Mouse (Mus musculus) hindbrain, embryonic 14.5 days (tissue): ENCODE measurements around the gene Atg13. TPM values are rescaled to one million over a fixed set of nuclear protein-coding genes. Genes with fewer than 3 reads are reported as not detected.

Experiments used
- ATAC-seq: fragments of 200-750 bp; cut with Nextera tagmentation; 2 replicates; pipeline ENCODE4 v1.8.0; 2017; ENCODE audit warnings: moderate number of reproducible peaks, mild to moderate bottlenecking, moderate TSS enrichment, moderate library complexity; ENCODE audit not compliant: low FRiP score
- DNase-seq: peaks from one replicate; pipeline ENCODE4 v3.0.0-alpha.2; 2015; ENCODE audit warnings: low spot score
- H3K27ac ChIP-seq: fragments of 300-500 bp; sonication (generic); 2 replicates; pipeline ENCODE4 v1.5.1; 2014; ENCODE audit warnings: mild to moderate bottlenecking, moderate library complexity
- H3K27me3 ChIP-seq: fragments of 300-500 bp; sonication (generic); 2 replicates; pipeline ENCODE4 v1.6.1; 2014; ENCODE audit warnings: mild to moderate bottlenecking, low read length, mixed read lengths; ENCODE audit not compliant: control insufficient read depth, insufficient read depth
- H3K36me3 ChIP-seq: fragments of 300-500 bp; sonication (generic); replicated peaks from 2 replicates; pipeline ENCODE4 v1.6.1; 2014; ENCODE audit not compliant: control insufficient read depth, insufficient read depth
- H3K4me1 ChIP-seq: fragments of 300-500 bp; sonication (generic); replicated peaks from 2 replicates; pipeline ENCODE4 v1.6.1; 2014; ENCODE audit warnings: antibody characterized with exemption, low read length, mixed read lengths; ENCODE audit not compliant: control insufficient read depth, insufficient read depth
- H3K4me2 ChIP-seq: fragments of 300-500 bp; sonication (generic); replicated peaks from 2 replicates; pipeline ENCODE4 v1.6.1; 2014; ENCODE audit warnings: mild to moderate bottlenecking, moderate library complexity
- H3K4me3 ChIP-seq: fragments of 300-500 bp; sonication (generic); replicated peaks from 2 replicates; pipeline ENCODE4 v1.5.1; 2014; ENCODE audit warnings: mild to moderate bottlenecking, low read length
- H3K9ac ChIP-seq: fragments of 300-500 bp; sonication (generic); 2 replicates; pipeline ENCODE4 v1.6.1; 2014
- H3K9me3 ChIP-seq: fragments of 300-500 bp; sonication (generic); 2 replicates; pipeline ENCODE4 v1.6.1; 2016; ENCODE audit warnings: low read length; ENCODE audit not compliant: control insufficient read depth
- WGBS: fragments of 180-500 bp; shearing (Covaris S2); extraction: QIAGEN DNeasy Blood & Tissue Kit; methylation state at CpG from one replicate; pipeline ENCODE4 v1.1.7; 2014; 5-methylcytosine and 5-hydroxymethylcytosine counted together
- polyA plus RNA-seq: library from polyadenylated mRNA; unstranded; fragments of >200 nt; fragmentation: Nextera tagmentation; extraction: Ambion mirVana; gene quantifications from 2 replicates; pipeline ENCODE4 v1.2.1, GENCODE M21; 2014

Atg13 gene
- polyA plus RNA-seq, 1 experiment from 2014 or later = 36.7 TPM

GRCm38 (mm10) chr2:91642825-91643415, 67.5 kb downstream of the Atg13 start:
- 87% methylated on average over 2 of the region's 2 CpGs for WGBS
- ATAC-seq (no peak), DNase-seq (no peak)
- H3K27me3 ChIP-seq = no peaks in the 10 kb centered on the region
- H3K9ac ChIP-seq = no peak overlapping the region
- H3K27ac ChIP-seq = no peak overlapping the region
- peaks cover 59% of the 10 kb centered on the region for H3K36me3 ChIP-seq
- no peaks in the 10 kb centered on the region for H3K4me1 ChIP-seq
- H3K9me3 ChIP-seq = no peaks in the 10 kb centered on the region
- H3K4me3 ChIP-seq = no peak overlapping the region
- no peak overlapping the region for H3K4me2 ChIP-seq

GRCm38 (mm10) chr2:91638931-91639330, 71.4 kb downstream of the Atg13 start:
- no peaks in the 10 kb centered on the region for H3K4me1 ChIP-seq
- peaks cover 19% of the 10 kb centered on the region for H3K36me3 ChIP-seq
- ATAC-seq (no peak), DNase-seq (no peak)
- no peak overlapping the region for H3K27ac ChIP-seq
- no peak overlapping the region for H3K4me3 ChIP-seq
- no peaks in the 10 kb centered on the region for H3K9me3 ChIP-seq
- no peak overlapping the region for H3K9ac ChIP-seq
- WGBS = 83% methylated on average over 6 of the region's 6 CpGs
- H3K27me3 ChIP-seq = no peaks in the 10 kb centered on the region
- no peak overlapping the region for H3K4me2 ChIP-seq

- DNase-seq (no peak), ATAC-seq (no peak)
- H3K9ac ChIP-seq = no peak overlapping the region
- H3K4me2 ChIP-seq = no peak overlapping the region
- H3K4me1 ChIP-seq = no peaks in the 10 kb centered on the region
- H3K4me3 ChIP-seq = no peak overlapping the region
- H3K36me3 ChIP-seq = 0 out of 2 replicates have a peak, but pooled peaks cover under 1% of the 10 kb centered on the region
- 85% methylated on average over 5 of the region's 5 CpGs for WGBS
- H3K9me3 ChIP-seq = no peaks in the 10 kb centered on the region
- no peak overlapping the region for H3K27ac ChIP-seq
- no peaks in the 10 kb centered on the region for H3K27me3 ChIP-seq
Observed at GRCm38 (mm10) chr2:91636727-91637338, 73.5 kb downstream of the Atg13 start.

- ATAC-seq = no peak
- H3K36me3 ChIP-seq = no peaks in the 10 kb centered on the region
- H3K27ac ChIP-seq = no peak within 1 kb of the TSS
- no peaks in the 10 kb centered on the region for H3K27me3 ChIP-seq
- 94% methylated on average over 8 of the region's 8 CpGs for WGBS
- no peak within 1 kb of the TSS for H3K4me3 ChIP-seq
- no peak for DNase-seq
- H3K9me3 ChIP-seq = no peaks in the 10 kb centered on the region
- no peak within 1 kb of the TSS for H3K4me2 ChIP-seq
- H3K9ac ChIP-seq = no peak within 1 kb of the TSS
- H3K4me1 ChIP-seq = no peaks in the 10 kb centered on the region
Observed at GRCm38 (mm10) chr2:91636229-91636628, 74.1 kb downstream of the Atg13 start, which contains the start of gene F2. TSS of gene F2 (minus strand) at chr2:91636414.

GRCm38 (mm10) chr2:91635486-91635885, 74.9 kb downstream of the Atg13 start:
- ATAC-seq (no peak), DNase-seq (no peak)
- Histone ChIP-seq H3K4me1 (no peaks in the 10 kb centered on the region), H3K9ac (no peak overlapping the region), H3K4me3 (no peak overlapping the region), H3K27me3 (no peaks in the 10 kb centered on the region), H3K27ac (no peak overlapping the region), H3K9me3 (no peaks in the 10 kb centered on the region), H3K4me2 (no peak overlapping the region), H3K36me3 (no peaks in the 10 kb centered on the region)
- 88% methylated on average over 10 of the region's 11 CpGs for WGBS

GRCm38 (mm10) chr2:91634841-91635240, 75.5 kb downstream of the Atg13 start:
- no peak for DNase-seq
- Histone ChIP-seq H3K27me3 (no peaks in the 10 kb centered on the region), H3K4me1 (no peaks in the 10 kb centered on the region), H3K9me3 (no peaks in the 10 kb centered on the region), H3K4me3 (no peak overlapping the region), H3K4me2 (no peak overlapping the region), H3K36me3 (no peaks in the 10 kb centered on the region), H3K9ac (no peak overlapping the region), H3K27ac (no peak overlapping the region)
- WGBS = 82% methylated on average over 9 of the region's 9 CpGs
- no peak for ATAC-seq

GRCm38 (mm10) chr2:91633334-91633977, 76.9 kb downstream of the Atg13 start:
- DNase-seq = no peak
- H3K4me2 ChIP-seq = no peak overlapping the region
- H3K4me1 ChIP-seq = no peaks in the 10 kb centered on the region
- H3K4me3 ChIP-seq = no peak overlapping the region
- H3K27ac ChIP-seq = no peak overlapping the region
- H3K9me3 ChIP-seq = no peaks in the 10 kb centered on the region
- no peaks in the 10 kb centered on the region for H3K27me3 ChIP-seq
- no peaks in the 10 kb centered on the region for H3K36me3 ChIP-seq
- no peak for ATAC-seq
- no peak overlapping the region for H3K9ac ChIP-seq
- 83% methylated on average over 12 of the region's 12 CpGs for WGBS

- no peak overlapping the region for H3K9ac ChIP-seq
- no peak for ATAC-seq
- 81% methylated on average over 5 of the region's 5 CpGs for WGBS
- H3K27ac ChIP-seq = no peak overlapping the region
- H3K4me3 ChIP-seq = no peak overlapping the region
- DNase-seq = no peak
- H3K36me3 ChIP-seq = no peaks in the 10 kb centered on the region
- H3K4me2 ChIP-seq = no peak overlapping the region
- H3K4me1 ChIP-seq = no peaks in the 10 kb centered on the region
- H3K27me3 ChIP-seq = no peaks in the 10 kb centered on the region
- H3K9me3 ChIP-seq = no peaks in the 10 kb centered on the region
Observed at GRCm38 (mm10) chr2:91632316-91632715, 78.1 kb downstream of the Atg13 start.

- ATAC-seq = no peak
- WGBS = 92% methylated on average over 5 of the region's 5 CpGs
- Histone ChIP-seq H3K36me3 (no peaks in the 10 kb centered on the region), H3K4me3 (no peak overlapping the region), H3K9me3 (no peaks in the 10 kb centered on the region), H3K9ac (no peak overlapping the region), H3K27me3 (no peaks in the 10 kb centered on the region), H3K4me2 (no peak overlapping the region), H3K27ac (no peak overlapping the region), H3K4me1 (no peaks in the 10 kb centered on the region)
- DNase-seq = no peak
Observed at GRCm38 (mm10) chr2:91631826-91632225, 78.5 kb downstream of the Atg13 start.
